Mouse (Mus musculus): ENCODE results near the gene Lamtor1. TPM values are rescaled to one million over a fixed set of nuclear protein-coding genes. Genes with fewer than 3 reads are reported as not detected.
A peak's percentile ranks its signal among the peaks of the same experiment; 100 is the strongest.

Lamtor1 gene
- polyA plus RNA-seq, 1 experiment from 2014 or later, result 119 TPM

- 70% methylated on average over 4 of the region's 4 CpGs for WGBS
- DNase-seq (ENCODE audit: low spot score), result no peak
Observed at GRCm38 (mm10) chr7:101888460-101888859, 17.2 kb upstream of the Lamtor1 start.

DNA sequence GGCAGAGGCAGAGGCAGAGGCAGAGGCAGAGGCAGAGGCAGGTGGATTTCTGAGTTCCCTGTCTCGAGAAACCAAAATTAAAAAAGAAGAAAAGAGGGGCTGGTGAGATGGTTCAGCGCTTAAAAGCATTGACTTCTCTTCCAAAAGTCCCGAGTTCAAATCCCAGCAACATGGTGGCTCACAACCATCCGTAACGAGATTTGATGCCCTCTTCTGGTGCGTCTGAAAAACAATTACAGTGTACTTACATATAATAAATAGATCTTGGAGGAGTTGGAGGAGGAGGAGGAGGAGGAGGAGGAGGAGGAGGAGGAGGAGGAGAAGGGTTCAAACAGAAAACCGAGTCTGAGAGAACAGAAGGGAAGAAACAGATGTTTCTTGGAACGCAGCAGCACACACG is 10.0 kb upstream of the Lamtor1 start:
- 29% methylated on average over 9 of the region's 9 CpGs for WGBS
- H3K27ac ChIP-seq (replicated peaks), result no peak overlapping the region; the same call in 1 of the 2 replicates
- H3K27me3 ChIP-seq (ENCODE audit: control insufficient read depth, insufficient read depth, low read length), result no peaks in the 10 kb centered on the region
- no peak for ATAC-seq (ENCODE audit: low FRiP score, low TSS enrichment)
- peak overlapping the region; percentile 30 for H3K4me2 ChIP-seq (replicated peaks; ENCODE audit: low read depth)
- TF ChIP-seq EP300 (optimal IDR thresholded peaks at IDR 0.05) (no peak), CTCF (IDR thresholded peaks at IDR 0.05; ENCODE audit: low read depth) (peak; percentile 37)
- H3K9me3 ChIP-seq (ENCODE audit: control insufficient read depth, low read length), result no peaks in the 10 kb centered on the region
- no peak for DNase-seq (ENCODE audit: low spot score)
- H3K4me3 ChIP-seq (ENCODE audit: low read depth, low read length), result peak overlapping the region; percentile 51
- H3K9ac ChIP-seq (ENCODE audit: low read length), result peak overlapping the region; percentile 43; the same call in 1 of the 2 replicates
- no peaks in the 10 kb centered on the region for H3K4me1 ChIP-seq (replicated peaks; ENCODE audit: control insufficient read depth, insufficient read depth)
- no peaks in the 10 kb centered on the region for H3K36me3 ChIP-seq (ENCODE audit: control insufficient read depth, insufficient read depth, low read length)

More at GRCm38 (mm10) chr7:101888460-101888859, 17.2 kb upstream of the Lamtor1 start:
- no peak for TF ChIP-seq EP300 (optimal IDR thresholded peaks at IDR 0.05)
- TF ChIP-seq CTCF (IDR thresholded peaks at IDR 0.05; ENCODE audit: low read depth), result no peak
- no peak for ATAC-seq (ENCODE audit: low FRiP score, low TSS enrichment)
- H3K9me3 ChIP-seq (ENCODE audit: control insufficient read depth, low read length), result no peaks in the 10 kb centered on the region
- H3K27ac ChIP-seq (replicated peaks), result no peak overlapping the region
- H3K9ac ChIP-seq (ENCODE audit: low read length), result no peak overlapping the region
- no peaks in the 10 kb centered on the region for H3K27me3 ChIP-seq (ENCODE audit: control insufficient read depth, insufficient read depth, low read length)
- H3K4me3 ChIP-seq (ENCODE audit: low read depth, low read length), result no peak overlapping the region
- no peaks in the 10 kb centered on the region for H3K4me1 ChIP-seq (replicated peaks; ENCODE audit: control insufficient read depth, insufficient read depth)
- no peak overlapping the region for H3K4me2 ChIP-seq (replicated peaks; ENCODE audit: low read depth)
- H3K36me3 ChIP-seq (ENCODE audit: control insufficient read depth, insufficient read depth, low read length), result no peaks in the 10 kb centered on the region

DNA sequence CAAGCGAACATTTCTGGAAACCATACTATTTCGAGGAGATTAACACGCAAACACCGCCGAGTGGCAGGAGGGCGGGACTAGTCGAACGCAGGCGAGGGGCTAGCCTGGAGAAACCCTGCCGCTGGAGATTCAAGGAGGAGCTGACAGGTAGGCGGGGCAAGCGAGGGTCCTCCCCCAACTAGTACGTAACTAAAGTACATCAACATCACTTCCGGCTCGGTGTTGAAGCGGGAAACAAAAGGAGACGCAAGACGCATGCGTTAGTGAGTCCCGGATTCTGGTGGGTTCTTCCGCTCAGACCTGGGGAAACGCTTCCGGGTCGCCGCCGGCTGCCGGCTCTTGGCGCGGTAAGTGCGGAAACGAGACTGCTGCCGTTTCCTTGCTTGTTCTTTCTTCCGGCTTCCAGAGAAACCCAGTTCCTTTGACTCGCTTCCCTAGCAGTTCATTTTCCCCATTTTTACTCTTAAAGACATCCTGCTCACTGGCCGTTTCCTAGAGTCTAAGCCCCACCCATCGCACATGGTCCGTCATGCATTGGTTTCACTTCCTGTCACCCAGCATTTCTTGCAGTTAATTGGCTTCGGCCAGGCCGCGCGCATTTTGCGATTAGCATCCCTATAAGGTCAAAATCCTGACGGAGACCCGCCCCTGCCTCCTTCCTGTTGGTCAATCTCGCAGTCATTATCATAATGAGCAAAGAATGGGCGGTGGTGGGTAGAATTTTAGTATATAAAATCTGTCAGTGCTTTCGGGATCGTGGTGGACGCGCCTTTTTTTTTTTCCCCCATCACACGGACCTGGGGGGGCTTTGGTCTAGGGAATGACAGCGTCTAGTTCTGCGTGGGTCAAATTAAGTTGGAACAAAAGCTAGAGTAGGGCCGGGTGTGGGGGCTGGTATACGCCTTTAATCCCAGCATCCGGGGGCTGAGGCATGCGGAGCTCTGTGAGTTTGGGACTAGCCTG is 9.3 kb upstream of the Lamtor1 start:
- Histone ChIP-seq H3K9me3 (ENCODE audit: control insufficient read depth, low read length) (no peaks in the 10 kb centered on the region), H3K9ac (ENCODE audit: low read length) (peak overlapping the region; percentile 62), H3K27me3 (ENCODE audit: control insufficient read depth, insufficient read depth, low read length) (no peaks in the 10 kb centered on the region), H3K4me1 (replicated peaks; ENCODE audit: control insufficient read depth, insufficient read depth) (no peaks in the 10 kb centered on the region), H3K27ac (replicated peaks) (peak overlapping the region; percentile 89), H3K4me2 (replicated peaks; ENCODE audit: low read depth) (peak overlapping the region; percentile 57), H3K4me3 (ENCODE audit: low read depth, low read length) (peak overlapping the region; percentile 51), H3K36me3 (ENCODE audit: control insufficient read depth, insufficient read depth, low read length) (no peaks in the 10 kb centered on the region)
- peak; percentile 96 for DNase-seq (ENCODE audit: low spot score)
- peak; percentile 98 for ATAC-seq (ENCODE audit: low FRiP score, low TSS enrichment)
- TF ChIP-seq CTCF (IDR thresholded peaks at IDR 0.05; ENCODE audit: low read depth) (no peak; the same call in 1 of the 2 replicates), EP300 (optimal IDR thresholded peaks at IDR 0.05) (peak; percentile 43)
- under 1% methylated on average over 57 of the region's 57 CpGs for WGBS

GRCm38 (mm10) chr7:101900331-101901097 is 5.2 kb upstream of the Lamtor1 start:
- no peak for TF ChIP-seq CTCF (IDR thresholded peaks at IDR 0.05; ENCODE audit: low read depth)
- Histone ChIP-seq H3K36me3 (ENCODE audit: control insufficient read depth, insufficient read depth, low read length) (no peaks in the 10 kb centered on the region), H3K4me3 (ENCODE audit: low read depth, low read length) (no peak overlapping the region), H3K4me2 (replicated peaks; ENCODE audit: low read depth) (no peak overlapping the region), H3K9me3 (ENCODE audit: control insufficient read depth, low read length) (no peaks in the 10 kb centered on the region), H3K9ac (ENCODE audit: low read length) (no peak overlapping the region), H3K27me3 (ENCODE audit: control insufficient read depth, insufficient read depth, low read length) (no peaks in the 10 kb centered on the region), H3K27ac (replicated peaks) (no peak overlapping the region), H3K4me1 (replicated peaks; ENCODE audit: control insufficient read depth, insufficient read depth) (no peaks in the 10 kb centered on the region)
- ATAC-seq (ENCODE audit: low FRiP score, low TSS enrichment), result no peak
- DNase-seq (ENCODE audit: low spot score), result no peak
- 87% methylated on average over 16 of the region's 16 CpGs for WGBS

- Histone ChIP-seq H3K4me2 (replicated peaks; ENCODE audit: low read depth) (no peak overlapping the region), H3K27me3 (ENCODE audit: control insufficient read depth, insufficient read depth, low read length) (no peaks in the 10 kb centered on the region), H3K27ac (replicated peaks) (no peak overlapping the region), H3K9me3 (ENCODE audit: control insufficient read depth, low read length) (no peaks in the 10 kb centered on the region), H3K4me3 (ENCODE audit: low read depth, low read length) (no peak overlapping the region), H3K4me1 (replicated peaks; ENCODE audit: control insufficient read depth, insufficient read depth) (peaks cover 5% of the 10 kb centered on the region), H3K36me3 (ENCODE audit: control insufficient read depth, insufficient read depth, low read length) (no peaks in the 10 kb centered on the region), H3K9ac (ENCODE audit: low read length) (no peak overlapping the region)
- ATAC-seq (ENCODE audit: low FRiP score, low TSS enrichment) (no peak), DNase-seq (ENCODE audit: low spot score) (no peak)
- 96% methylated on average over 10 of the region's 10 CpGs for WGBS
- TF ChIP-seq CTCF (IDR thresholded peaks at IDR 0.05; ENCODE audit: low read depth), result no peak
- TF ChIP-seq EP300 (optimal IDR thresholded peaks at IDR 0.05), result no peak
Observed at GRCm38 (mm10) chr7:101901969-101902368, 3.7 kb upstream of the Lamtor1 start.
